Mouse (Mus musculus) embryo, embryonic 9.5 days (tissue): ENCODE data around the gene 2610001J05Rik.

Experiments
- DNase-seq: peaks from one replicate; pipeline ENCODE4 v3.0.0-alpha.2; 2017; ENCODE audit errors: extremely low spot score

2610001J05Rik gene

DNA sequence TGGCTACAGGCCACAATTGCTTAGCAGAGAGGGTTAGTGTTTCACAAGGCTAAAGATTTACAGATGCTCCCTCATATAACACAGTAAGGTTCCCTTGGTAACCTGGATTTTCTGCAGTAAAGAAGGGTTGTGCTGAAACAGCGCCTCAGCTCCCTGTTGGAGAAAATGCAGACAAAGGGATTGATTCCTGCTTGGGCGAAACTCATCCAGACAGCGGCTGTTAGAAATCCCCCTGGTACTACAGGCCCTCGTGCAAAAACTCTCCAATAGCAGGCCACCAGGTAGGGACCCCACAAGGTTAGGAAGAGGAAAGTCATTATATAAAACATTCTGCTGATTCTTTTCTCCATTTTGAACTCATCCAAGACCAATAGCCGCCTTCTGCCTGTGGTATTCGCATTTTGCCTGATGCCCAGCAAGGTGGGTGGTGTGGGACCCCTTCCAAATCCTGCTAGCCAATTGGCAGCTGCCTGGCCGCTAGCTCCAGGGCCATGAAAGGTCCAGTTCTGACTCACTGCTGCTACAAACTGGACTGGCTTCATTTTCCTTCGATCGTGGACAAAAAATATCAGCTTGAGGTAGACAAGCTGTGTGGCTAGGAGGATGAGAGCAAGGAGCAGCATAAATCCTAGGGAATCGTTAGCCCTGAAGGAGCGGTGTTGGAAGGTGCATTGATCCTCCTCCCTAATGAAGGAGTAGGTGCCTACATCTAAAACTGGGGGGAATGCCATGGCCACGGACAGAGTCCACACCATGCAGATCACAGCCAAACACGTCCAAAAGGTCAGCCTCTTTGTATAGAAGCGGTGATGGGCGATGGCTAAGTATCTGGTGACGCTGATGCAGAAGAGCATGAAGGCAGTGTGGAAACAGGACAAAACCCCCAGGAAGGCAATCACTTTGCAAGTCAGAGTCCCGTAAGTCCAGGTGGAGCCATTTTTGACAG lies 35.3 kb downstream of the 2610001J05Rik start:
- DNase-seq = no peak

GRCm38 (mm10) chr6:13832770-13833169 lies 38.5 kb downstream of the 2610001J05Rik start:
- no peak for DNase-seq

DNA sequence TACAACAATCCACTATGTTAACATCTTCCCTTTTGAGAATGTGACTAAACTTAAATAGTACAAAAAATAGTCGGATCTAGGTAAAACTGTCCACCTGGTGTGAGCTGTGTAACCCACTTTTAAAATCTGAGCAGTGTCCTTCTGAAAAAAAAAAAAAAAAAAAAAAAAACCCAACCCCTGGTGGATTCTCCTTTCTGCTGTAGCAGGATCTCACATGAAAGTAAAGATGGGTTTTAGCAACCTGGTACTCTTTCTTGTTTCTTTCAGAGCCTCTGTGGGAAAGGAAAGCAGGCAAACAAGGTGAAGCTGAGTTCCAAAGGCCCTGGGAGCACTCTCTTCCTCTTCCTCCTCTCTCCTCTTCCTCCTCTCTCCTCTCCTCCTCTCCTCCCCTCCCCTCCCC lies 42.4 kb downstream of the 2610001J05Rik start:
- DNase-seq = no peak
